8 mouse cellular contexts compared by ENCODE assay signal in genomic region chr14:55900414-55900755, GRCm38 (mm10). TPM values are rescaled to one million over a fixed set of nuclear protein-coding genes. Genes with fewer than 3 reads are reported as not detected.
A peak's percentile ranks its signal among the peaks of the same experiment; 100 is the strongest.
DNase-seq lines count a peak whose midpoint lies in the region; ATAC-seq and TF ChIP-seq lines count a peak whose summit lies in the region.
"Had no signal": no experiment of that assay in that cellular context is flagged by ENCODE, and none has a peak within 500 bp of the region (broad histone marks: within the 10 kb centered on the region; RNA-seq: fewer than 3 reads in every experiment).

No protein-coding gene starts in this region.

- no peaks in the 10 kb centered on the region for H3K9me3 ChIP-seq in embryonic facial prominence, embryonic 14.5 days (ENCODE audit: control insufficient read depth, low read length)
- H3K9me3 ChIP-seq in intestine, embryonic 15.5 days: no peaks in the 10 kb centered on the region
- no peaks in the 10 kb centered on the region for H3K9me3 ChIP-seq in neural tube, embryonic 12.5 days

- ATAC-seq in embryonic facial prominence, embryonic 14.5 days (ENCODE audit: low read depth): no peak; the same call in 1 of the 2 replicates
- no peak; the same call in 1 of the 2 replicates for ATAC-seq in intestine, embryonic 15.5 days
- peak; percentile 48 for ATAC-seq in neural tube, embryonic 12.5 days (ENCODE audit: low FRiP score, low read depth)

- peak overlapping the region; percentile 89 for H3K4me2 ChIP-seq in embryonic facial prominence, embryonic 14.5 days (ENCODE audit: low read depth, low read length)
- peak overlapping the region; percentile 89 for H3K4me2 ChIP-seq in intestine, embryonic 15.5 days (replicated peaks)
- peak overlapping the region; percentile 70 for H3K4me2 ChIP-seq in neural tube, embryonic 12.5 days (replicated peaks)

- H3K4me3 ChIP-seq in layer of hippocampus, adult 2 months: peak overlapping the region; percentile 67
- H3K4me3 ChIP-seq in embryonic facial prominence, embryonic 14.5 days (ENCODE audit: low read depth, low read length): peak overlapping the region; percentile 56
- peak overlapping the region; percentile 52 for H3K4me3 ChIP-seq in intestine, embryonic 15.5 days (replicated peaks)
- H3K4me3 ChIP-seq in neural tube, embryonic 12.5 days: peak overlapping the region; percentile 37

- DNase-seq in layer of hippocampus, adult 2 months (ENCODE audit: low spot score in 2 of 2): no peak
- no peak for DNase-seq in layer of hippocampus, adult 9-11 months
- DNase-seq in embryonic facial prominence, embryonic 14.5 days (ENCODE audit: low spot score): no peak
- DNase-seq in adrenal gland, adult 18-20 months (ENCODE audit: low spot score in 2 of 2): no peak
- no peak for DNase-seq in cerebellum, postnatal 14 days

- peak overlapping the region; percentile 88 for H3K9ac ChIP-seq in embryonic facial prominence, embryonic 14.5 days (ENCODE audit: low read depth, low read length)
- H3K9ac ChIP-seq in intestine, embryonic 15.5 days: peak overlapping the region; percentile 62
- H3K9ac ChIP-seq in neural tube, embryonic 12.5 days: peak overlapping the region; percentile 53

- H3K4me1 ChIP-seq in embryonic facial prominence, embryonic 14.5 days (ENCODE audit: control insufficient read depth, insufficient read depth, low read length): peaks cover 5% of the 10 kb centered on the region; the same call in 1 of the 2 replicates
- H3K4me1 ChIP-seq in intestine, embryonic 15.5 days (replicated peaks): 0 out of 2 replicates have a peak, but pooled peaks cover 8% of the 10 kb centered on the region
- peaks cover 14% of the 10 kb centered on the region for H3K4me1 ChIP-seq in neural tube, embryonic 12.5 days

- WGBS in embryonic facial prominence, embryonic 14.5 days: 5% methylated on average over 12 of the region's 12 CpGs
- 7% methylated on average over 12 of the region's 12 CpGs for WGBS in intestine, embryonic 15.5 days
- WGBS in neural tube, embryonic 12.5 days: 6% methylated on average over 12 of the region's 12 CpGs

- TF ChIP-seq CTCF in layer of hippocampus, adult 2 months (conservative IDR thresholded peaks at IDR 0.05): no peak

- peaks cover 26% of the 10 kb centered on the region for H3K36me3 ChIP-seq in embryonic facial prominence, embryonic 14.5 days (ENCODE audit: control insufficient read depth, insufficient read depth, low read length)
- peaks cover 17% of the 10 kb centered on the region for H3K36me3 ChIP-seq in intestine, embryonic 15.5 days
- peaks cover 27% of the 10 kb centered on the region for H3K36me3 ChIP-seq in neural tube, embryonic 12.5 days

- no peaks in the 10 kb centered on the region for H3K27me3 ChIP-seq in embryonic facial prominence, embryonic 14.5 days (replicated peaks; ENCODE audit: control insufficient read depth, insufficient read depth, low read length)
- no peaks in the 10 kb centered on the region for H3K27me3 ChIP-seq in intestine, embryonic 15.5 days (replicated peaks)
- H3K27me3 ChIP-seq in neural tube, embryonic 12.5 days (replicated peaks): no peaks in the 10 kb centered on the region

- peak overlapping the region; percentile 94 for H3K27ac ChIP-seq in layer of hippocampus, adult 2 months
- peak overlapping the region; percentile 77 for H3K27ac ChIP-seq in embryonic facial prominence, embryonic 14.5 days (replicated peaks; ENCODE audit: low read depth, low read length)
- peak overlapping the region; percentile 85 for H3K27ac ChIP-seq in intestine, embryonic 15.5 days
- H3K27ac ChIP-seq in neural tube, embryonic 12.5 days: 0 out of 2 replicates have a peak overlapping the region, but pooled peaks have one; percentile 4

RNA-seq across cellular contexts. Expression of gene Sdr39u1, which starts 0.3 kb away (rescaled TPM):
- 10 to 100 TPM; 63.5 to 78.7 TPM for total RNA-seq in layer of hippocampus, adult 2 months (2021)
- polyA plus RNA-seq in embryonic facial prominence, embryonic 14.5 days (2014; fragmentation: Nextera tagmentation; extraction: Ambion mirVana): 56.9 and 71.5 TPM in 2 replicates
- polyA plus RNA-seq in intestine, embryonic 15.5 days (2015; fragmentation: Nextera tagmentation; extraction: Ambion mirVana): 73.6 and 80.3 TPM in 2 replicates
- 59.9 and 66.0 TPM in 2 replicates for polyA plus RNA-seq in neural tube, embryonic 12.5 days (2016; fragmentation: Nextera tagmentation; extraction: Ambion mirVana)
- 10 to 100 TPM; 66.9 to 90.4 TPM for total RNA-seq in adrenal gland, adult 18-20 months (2021)

RNA-seq across cellular contexts. Expression of gene Khnyn, which starts 15.6 kb away (rescaled TPM):
- 10 to 100 TPM; 13.2 to 14.7 TPM for total RNA-seq in layer of hippocampus, adult 2 months (2021)
- polyA plus RNA-seq in embryonic facial prominence, embryonic 14.5 days (2014; fragmentation: Nextera tagmentation; extraction: Ambion mirVana): 9.1 and 9.7 TPM in 2 replicates
- polyA plus RNA-seq in intestine, embryonic 15.5 days (2015; fragmentation: Nextera tagmentation; extraction: Ambion mirVana): 15.1 and 15.4 TPM in 2 replicates
- 18.3 and 19.7 TPM in 2 replicates for polyA plus RNA-seq in neural tube, embryonic 12.5 days (2016; fragmentation: Nextera tagmentation; extraction: Ambion mirVana)
- 10 to 100 TPM; 14.8 to 17.6 TPM for total RNA-seq in adrenal gland, adult 18-20 months (2021)

RNA-seq across cellular contexts. Expression of gene Cbln3, which starts 16.2 kb away (rescaled TPM):
- under 1 TPM; 0.32 to 0.54 TPM for total RNA-seq in layer of hippocampus, adult 2 months (2021)
- polyA plus RNA-seq in embryonic facial prominence, embryonic 14.5 days (2014; fragmentation: Nextera tagmentation; extraction: Ambion mirVana): 0.25 and 0.50 TPM in 2 replicates
- polyA plus RNA-seq in intestine, embryonic 15.5 days (2015; fragmentation: Nextera tagmentation; extraction: Ambion mirVana): 0.18 and 0.29 TPM in 2 replicates
- polyA plus RNA-seq in neural tube, embryonic 12.5 days (2016; fragmentation: Nextera tagmentation; extraction: Ambion mirVana): 0.25 and 0.28 TPM in 2 replicates
- total RNA-seq in adrenal gland, adult 18-20 months (2021): not detected

RNA-seq across cellular contexts. Expression of gene Cma1, which starts 44.1 kb away (rescaled TPM):
- under 1 TPM in 1 of 2 experiments, not detected in 1; 0.69 TPM for total RNA-seq in layer of hippocampus, adult 2 months (2021)
- polyA plus RNA-seq in embryonic facial prominence, embryonic 14.5 days (2014; fragmentation: Nextera tagmentation; extraction: Ambion mirVana): 129 and 233 TPM in 2 replicates
- 1.9 and 3.3 TPM in 2 replicates for polyA plus RNA-seq in intestine, embryonic 15.5 days (2015; fragmentation: Nextera tagmentation; extraction: Ambion mirVana)
- not detected in 2 replicates for polyA plus RNA-seq in neural tube, embryonic 12.5 days (2016; fragmentation: Nextera tagmentation; extraction: Ambion mirVana)
- total RNA-seq in adrenal gland, adult 18-20 months (2021): 1 to 10 TPM; 1.8 to 3.4 TPM
- polyA plus RNA-seq: activated CD4-positive, CD25-positive, alpha-beta regulatory T cell, adult 4 months had no signal

RNA-seq across cellular contexts. Expression of gene Nynrin, which starts 46.6 kb away (rescaled TPM):
- total RNA-seq in layer of hippocampus, adult 2 months (2021): 1 to 10 TPM; 7.9 to 8.9 TPM
- 15.6 and 19.5 TPM in 2 replicates for polyA plus RNA-seq in embryonic facial prominence, embryonic 14.5 days (2014; fragmentation: Nextera tagmentation; extraction: Ambion mirVana)
- polyA plus RNA-seq in intestine, embryonic 15.5 days (2015; fragmentation: Nextera tagmentation; extraction: Ambion mirVana): 14.5 and 18.3 TPM in 2 replicates
- 19.7 and 21.5 TPM in 2 replicates for polyA plus RNA-seq in neural tube, embryonic 12.5 days (2016; fragmentation: Nextera tagmentation; extraction: Ambion mirVana)
- 1 to 10 TPM; 8.2 to 9.0 TPM for total RNA-seq in adrenal gland, adult 18-20 months (2021)

Comparison
In these comparisons a context has a peak if more than half of its experiments do, and no peak if none do; other contexts are left out.
1. H3K27ac ChIP-seq: peak in every context shown above with its lines; median percentile 94 in layer of hippocampus, adult 2 months; 85 in intestine, embryonic 15.5 days; 77 in embryonic facial prominence, embryonic 14.5 days; 4 in neural tube, embryonic 12.5 days.